Mouse (Mus musculus) right cerebral cortex, adult 18-20 months (tissue): ENCODE data around the gene Mapk7.

Source experiments
- DNase-seq: peaks from one replicate; pipeline ENCODE4 v3.0.0; 2022; ENCODE audit warnings: mixed read lengths

The Mapk7 gene

GRCm38 (mm10) chr11:61490944-61491520 lies 3.2 kb downstream of the Mapk7 start:
- DNase-seq: no peak

GRCm38 (mm10) chr11:61489874-61490273 lies 4.3 kb downstream of the Mapk7 start:
- DNase-seq: no peak

DNA sequence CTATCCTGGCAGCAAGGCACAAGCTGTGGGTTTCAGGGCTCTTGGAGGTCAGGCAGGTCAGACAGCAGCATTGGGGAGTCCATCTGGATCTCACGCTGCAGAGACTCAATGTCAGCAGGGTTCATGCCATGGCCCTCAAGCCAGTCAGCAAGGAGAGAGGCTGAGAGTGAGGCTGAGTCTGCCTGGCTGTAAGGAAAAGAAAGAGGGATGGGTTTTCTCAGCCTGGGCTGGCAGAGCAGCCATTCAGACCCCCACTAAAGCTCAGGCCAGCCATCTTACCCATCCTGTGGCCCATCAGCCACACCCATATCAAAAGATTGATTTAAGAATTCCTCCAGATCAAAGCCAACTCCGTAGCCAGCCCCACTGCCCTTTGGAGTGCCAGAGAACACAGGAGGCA lies 5.1 kb downstream of the Mapk7 start:
- no peak for DNase-seq

DNA sequence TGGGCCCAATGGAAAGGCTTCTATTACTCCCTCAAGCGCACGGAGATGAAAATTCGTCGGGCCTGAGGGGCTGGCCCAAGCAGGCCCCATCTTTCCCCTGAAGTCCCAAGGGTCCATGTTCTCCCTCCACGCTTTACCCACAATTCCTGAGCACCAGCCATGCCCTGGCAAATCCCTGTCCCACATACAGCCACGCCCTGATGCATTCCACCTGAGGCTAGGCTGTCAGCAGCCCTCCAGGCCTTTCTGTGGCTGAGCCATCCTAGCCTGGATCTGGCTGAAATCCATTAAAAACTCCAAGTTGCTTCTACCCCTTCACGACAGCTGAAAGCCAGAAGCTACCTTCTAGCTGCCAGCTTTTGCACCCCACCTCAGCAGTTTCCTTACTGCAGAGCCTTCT lies 6.3 kb downstream of the Mapk7 start:
- DNase-seq: no peak

GRCm38 (mm10) chr11:61487401-61487800 lies 6.8 kb downstream of the Mapk7 start:
- peak; percentile 47 for DNase-seq

- no peak for DNase-seq
Observed at GRCm38 (mm10) chr11:61486458-61487219, 7.6 kb downstream of the Mapk7 start.

DNA sequence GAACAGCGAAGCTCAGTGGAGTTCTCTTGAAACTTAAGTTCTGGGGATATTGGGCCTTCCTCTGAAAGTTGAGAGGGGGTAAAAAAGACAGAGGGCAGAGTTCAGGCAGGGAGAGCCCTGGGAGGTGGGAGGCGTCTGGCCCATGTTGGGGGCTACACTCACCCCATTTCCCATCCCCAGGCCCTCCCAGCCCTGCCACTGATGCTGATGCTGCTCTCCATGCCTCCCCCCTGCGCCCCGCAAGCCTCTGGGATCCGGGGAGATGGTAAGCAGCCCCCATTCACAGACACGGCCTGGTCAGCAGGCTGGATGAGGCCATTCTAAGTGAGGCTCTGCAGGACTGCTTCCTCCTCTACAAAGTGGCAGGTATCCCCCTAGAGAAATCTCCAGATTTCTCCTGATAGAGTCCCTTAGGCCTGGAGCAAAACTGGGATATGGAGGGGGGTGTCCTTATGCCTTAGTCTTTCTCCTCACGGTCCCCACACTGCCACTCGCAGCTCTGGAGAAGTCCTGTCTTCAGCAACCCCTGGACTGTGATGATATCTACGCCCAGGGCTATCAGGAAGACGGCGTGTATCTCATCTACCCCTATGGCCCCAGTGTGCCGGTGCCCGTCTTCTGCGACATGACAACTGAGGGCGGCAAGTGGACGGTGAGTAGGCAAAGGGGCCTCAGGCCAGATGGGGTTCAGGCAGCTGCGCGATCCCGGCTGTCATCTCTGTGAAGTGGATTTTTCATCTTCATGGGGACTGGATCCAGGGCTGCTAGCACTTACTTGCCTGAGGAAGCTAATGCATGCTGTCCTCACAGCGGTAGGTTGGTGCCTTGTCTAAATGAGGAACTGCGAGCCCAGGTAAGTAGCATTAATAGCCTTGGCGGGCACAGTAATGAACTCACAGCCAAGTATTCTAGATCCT lies 8.4 kb downstream of the Mapk7 start:
- no peak for DNase-seq

DNA sequence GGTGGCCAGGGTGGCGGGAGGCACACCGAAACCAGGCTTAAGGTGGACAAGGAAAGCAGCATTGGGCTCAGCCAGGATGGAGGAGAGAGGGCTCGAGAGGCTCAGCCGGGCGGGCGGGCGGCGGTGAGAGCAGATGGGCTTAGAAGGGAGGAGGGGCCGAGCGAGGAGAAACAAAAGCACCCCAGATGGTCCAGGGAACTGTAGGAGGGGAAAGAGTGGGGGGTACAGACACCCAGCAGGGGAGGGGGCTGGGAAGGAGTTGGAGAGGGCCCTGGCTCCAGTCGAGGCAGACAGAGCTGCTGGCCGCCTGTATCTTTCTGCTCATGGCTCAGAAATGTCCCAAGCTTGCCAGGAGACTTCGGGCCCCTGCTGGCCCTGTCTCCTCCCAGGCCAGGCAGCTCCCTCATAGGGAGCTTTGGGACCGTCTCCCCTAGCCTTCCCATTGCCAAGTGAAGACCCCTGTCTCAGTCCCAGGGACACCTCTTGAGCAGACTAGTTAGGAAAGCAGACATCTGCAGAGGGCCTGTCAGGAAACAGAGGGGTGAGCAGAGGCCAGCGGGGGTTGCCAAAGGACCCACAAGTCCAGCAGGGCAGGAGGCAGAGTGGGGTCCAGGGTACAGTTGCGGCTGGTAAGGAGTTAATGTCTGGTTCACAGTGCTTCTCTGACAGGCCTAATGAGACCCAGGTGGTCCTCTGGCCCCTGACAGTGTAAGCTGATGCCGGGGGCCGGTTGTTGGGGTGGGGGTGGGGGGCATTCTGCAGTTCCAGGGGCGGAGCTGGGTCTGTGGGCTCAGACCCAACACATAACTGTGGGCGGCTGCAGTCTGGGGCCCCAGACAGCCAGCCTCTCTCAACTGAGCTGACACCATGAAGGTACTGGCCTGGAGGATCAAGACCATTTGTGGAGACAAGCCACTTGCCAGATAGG lies 9.3 kb downstream of the Mapk7 start, which contains the start of gene Mfap4:
Gene Mfap4, plus strand, starts transcription at position 819 of the 928 bp plus-strand sequence.
- peak; percentile 80 for DNase-seq

- no peak for DNase-seq
Observed at GRCm38 (mm10) chr11:61484256-61484612, 10.0 kb downstream of the Mapk7 start.

- DNase-seq: no peak
Observed at GRCm38 (mm10) chr11:61483226-61483845, 10.9 kb downstream of the Mapk7 start.

DNA sequence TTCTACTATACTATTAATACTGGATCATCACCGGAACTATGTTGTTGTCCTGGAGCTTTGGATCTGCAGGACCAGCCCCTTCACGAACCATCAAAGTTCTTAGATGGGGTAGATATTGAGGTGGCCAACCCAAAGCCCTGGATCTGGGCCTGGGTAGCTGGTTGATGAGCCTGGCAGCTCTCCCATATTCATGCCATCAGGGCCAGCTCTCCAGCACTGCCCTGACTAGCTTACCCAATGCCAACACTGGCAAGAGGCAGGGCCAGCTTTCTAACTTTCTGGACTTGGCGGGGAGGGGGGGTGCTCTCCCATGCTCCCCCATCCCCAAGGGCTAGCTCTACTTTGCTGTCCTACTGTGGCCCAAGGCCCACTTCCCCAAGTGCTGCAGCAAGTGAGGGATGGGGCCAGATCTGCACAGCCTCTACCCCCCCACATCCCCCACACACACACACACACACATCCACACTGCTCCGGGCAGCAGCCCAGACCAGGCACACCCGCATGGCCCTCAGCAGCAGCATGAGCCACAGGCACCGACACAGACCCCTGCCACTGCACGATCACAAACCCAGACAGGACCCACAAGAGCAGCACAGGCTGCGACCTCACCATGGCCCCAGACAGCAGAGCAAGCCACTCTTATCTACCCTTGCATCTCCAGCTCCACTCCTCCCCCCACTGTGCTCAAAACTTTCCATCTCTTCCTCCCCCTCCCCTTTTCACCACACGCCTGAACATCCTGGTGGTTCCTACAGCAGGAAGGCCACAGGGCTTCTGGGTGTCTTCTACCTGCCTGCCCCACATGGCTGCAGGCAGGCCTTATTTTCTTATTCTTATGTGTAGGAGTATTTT lies 12.7 kb downstream of the Mapk7 start:
- no peak for DNase-seq

- no peak for DNase-seq
Observed at GRCm38 (mm10) chr11:61478788-61479187, 15.4 kb downstream of the Mapk7 start.

GRCm38 (mm10) chr11:61477566-61478508 lies 16.4 kb downstream of the Mapk7 start:
- DNase-seq: no peak

DNA sequence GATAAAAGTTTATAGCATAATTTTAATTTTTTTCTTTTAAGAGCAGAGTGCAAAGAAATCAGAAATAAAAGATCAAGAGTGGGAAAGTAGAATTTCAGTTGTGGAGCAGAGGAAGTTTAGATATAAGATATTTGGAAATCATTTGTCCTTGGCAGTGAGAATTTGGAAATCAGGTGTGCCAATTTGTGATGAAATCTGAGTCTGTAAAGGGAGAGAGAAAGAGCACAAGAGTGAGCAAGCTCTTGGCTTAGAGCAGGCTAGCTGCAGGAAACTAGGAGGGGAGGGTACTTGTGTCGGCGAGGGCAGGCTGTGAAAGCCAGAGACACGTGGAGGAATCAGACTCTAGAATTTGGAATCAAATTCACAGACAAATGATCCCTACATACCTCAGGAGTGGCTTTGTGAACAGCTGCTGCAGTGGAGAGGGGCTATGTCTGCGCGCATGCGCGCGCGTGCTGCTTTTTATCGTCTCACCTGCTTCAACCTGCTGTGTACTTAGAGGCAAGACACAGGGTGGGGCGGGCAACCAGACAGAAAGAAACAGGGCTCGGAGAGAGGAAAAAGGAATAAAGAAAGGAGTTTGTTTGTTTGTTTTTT lies 17.3 kb downstream of the Mapk7 start:
- no peak for DNase-seq

DNA sequence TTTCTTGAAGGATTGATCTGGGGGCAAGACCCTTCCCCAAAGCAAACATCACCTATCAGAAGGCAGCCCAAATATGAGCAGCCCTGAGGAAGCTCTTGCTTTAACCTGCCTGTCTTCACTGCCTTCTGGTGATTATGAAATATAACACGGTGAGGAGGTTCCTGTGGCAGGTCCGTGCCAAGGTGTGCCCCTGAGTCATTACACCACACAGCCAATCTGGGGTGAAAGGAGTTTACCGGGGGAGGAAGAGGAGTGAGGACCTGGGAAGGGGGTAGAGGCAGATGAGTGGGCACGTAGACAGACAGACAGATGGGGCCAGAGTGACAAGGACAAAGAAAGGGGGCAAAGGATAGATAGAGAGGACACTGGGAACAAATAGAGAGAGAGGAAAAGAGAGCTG lies 20.6 kb downstream of the Mapk7 start:
- no peak for DNase-seq

GRCm38 (mm10) chr11:61470880-61471279 lies 23.3 kb downstream of the Mapk7 start:
- no peak for DNase-seq

DNA sequence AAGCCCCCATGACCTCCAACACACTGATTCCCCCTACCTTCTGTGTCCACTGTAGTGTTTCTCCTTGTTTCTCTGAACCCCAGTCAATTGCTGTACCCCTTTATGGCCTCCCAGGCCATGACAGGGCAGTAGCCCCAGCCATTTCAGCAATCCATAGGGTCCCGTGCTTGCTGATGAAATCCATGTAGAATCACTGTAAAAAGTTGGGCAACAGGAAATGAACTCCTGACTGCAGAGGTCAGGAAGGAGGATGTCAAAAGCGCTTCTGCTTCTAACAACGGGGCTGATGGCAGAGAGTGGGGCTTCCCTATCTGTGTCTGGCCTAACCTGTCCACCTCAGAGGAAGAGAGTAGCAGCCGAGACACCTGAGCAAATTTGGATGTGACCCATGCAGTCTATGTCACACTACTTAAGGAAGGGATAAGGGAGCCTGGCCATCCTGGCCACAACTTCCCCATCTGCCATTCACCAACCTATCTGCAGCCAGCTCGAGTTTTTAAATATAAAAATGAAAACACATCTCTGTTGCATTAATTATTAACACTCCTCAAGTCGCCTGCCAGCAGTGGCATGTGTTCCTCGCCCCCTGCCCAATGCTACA lies 24.8 kb downstream of the Mapk7 start:
- DNase-seq: no peak

DNA sequence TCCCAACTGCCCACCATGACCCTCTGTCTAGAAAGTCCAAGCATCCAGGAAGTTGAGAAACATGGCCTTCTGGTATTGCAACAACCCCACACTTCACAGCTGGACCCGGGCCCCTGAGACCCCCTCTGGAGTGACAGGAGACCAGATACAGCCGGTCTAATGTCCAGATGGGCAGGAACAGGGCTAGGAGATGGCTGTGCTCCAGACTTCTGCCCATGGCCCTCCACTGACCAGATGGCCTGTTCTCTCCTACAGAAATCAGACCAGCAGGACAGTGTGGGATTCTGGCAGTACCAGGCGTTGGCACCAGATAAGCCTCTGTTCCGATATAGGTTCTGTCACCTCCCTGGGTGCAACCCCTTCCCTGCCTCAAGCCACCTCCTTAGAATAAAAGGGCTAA lies 25.7 kb downstream of the Mapk7 start:
- DNase-seq: no peak

GRCm38 (mm10) chr11:61465422-61465821 lies 28.8 kb downstream of the Mapk7 start:
- no peak for DNase-seq
